In the genomic region with DNA sequence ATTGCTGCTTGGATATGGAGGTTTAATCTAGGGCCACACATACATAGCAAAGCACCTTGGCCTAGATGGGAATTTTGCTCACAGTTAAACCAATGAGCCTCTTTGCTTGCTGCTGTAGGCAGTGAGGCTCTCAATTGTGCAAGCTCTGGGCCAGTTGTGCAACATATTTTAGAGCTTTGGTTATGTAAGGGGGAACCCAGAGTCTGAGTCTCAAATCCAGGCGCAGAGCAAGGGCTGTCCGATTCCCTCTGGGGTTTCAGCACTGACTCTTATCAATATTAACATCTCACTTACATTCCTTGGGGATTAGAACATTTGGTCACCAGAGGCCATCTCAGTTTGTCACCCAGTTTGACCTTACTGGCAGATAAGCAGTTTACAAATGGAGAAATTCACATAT, we compare ENCODE assay signal across 9 mouse cellular contexts. TPM values are rescaled to one million over a fixed set of nuclear protein-coding genes. Genes with fewer than 3 reads are reported as not detected.
DNase-seq lines count a peak whose midpoint lies in the region; ATAC-seq and TF ChIP-seq lines count a peak whose summit lies in the region.
"Had no signal": no experiment of that assay in that cellular context is flagged by ENCODE, and none has a peak within 500 bp of the region (broad histone marks: within the 10 kb centered on the region; RNA-seq: fewer than 3 reads in every experiment).

No protein-coding gene starts in this region.

- no peak overlapping the region for H3K4me3 ChIP-seq in lung, embryonic 14.5 days (ENCODE audit: low read depth, low read length)
- H3K4me3 ChIP-seq in hindbrain, embryonic 14.5 days (replicated peaks; ENCODE audit: low read length): no peak overlapping the region
- no peak overlapping the region for H3K4me3 ChIP-seq in forebrain, embryonic 11.5 days (ENCODE audit: low read depth, low read length)
- H3K4me3 ChIP-seq: megakaryocyte, embryonic 14.5 days had no signal

- H3K4me1 ChIP-seq in lung, embryonic 14.5 days (ENCODE audit: insufficient read depth): peaks cover 8% of the 10 kb centered on the region; the same call in 1 of the 2 replicates
- no peaks in the 10 kb centered on the region for H3K4me1 ChIP-seq in hindbrain, embryonic 14.5 days (replicated peaks; ENCODE audit: control insufficient read depth, insufficient read depth, low read length)
- H3K4me1 ChIP-seq in forebrain, embryonic 11.5 days (replicated peaks; ENCODE audit: control insufficient read depth, insufficient read depth, low read length): no peaks in the 10 kb centered on the region

- H3K27ac ChIP-seq in lung, embryonic 14.5 days (ENCODE audit: low read depth): no peak overlapping the region
- no peak overlapping the region for H3K27ac ChIP-seq in hindbrain, embryonic 14.5 days
- H3K27ac ChIP-seq in forebrain, embryonic 11.5 days (ENCODE audit: low read depth, low read length): no peak overlapping the region

- H3K9me3 ChIP-seq in lung, embryonic 14.5 days (ENCODE audit: low read depth, low read length): no peaks in the 10 kb centered on the region
- H3K9me3 ChIP-seq in hindbrain, embryonic 14.5 days (ENCODE audit: control insufficient read depth, low read length): no peaks in the 10 kb centered on the region
- H3K9me3 ChIP-seq in forebrain, embryonic 11.5 days (ENCODE audit: control insufficient read depth, low read length): no peaks in the 10 kb centered on the region; the same call in 1 of the 2 replicates

- H3K27me3 ChIP-seq in lung, embryonic 14.5 days (ENCODE audit: insufficient read depth, low read length): no peaks in the 10 kb centered on the region
- H3K27me3 ChIP-seq in hindbrain, embryonic 14.5 days (ENCODE audit: control insufficient read depth, insufficient read depth, low read length): no peaks in the 10 kb centered on the region
- H3K27me3 ChIP-seq in forebrain, embryonic 11.5 days (ENCODE audit: control insufficient read depth, insufficient read depth, low read length): no peaks in the 10 kb centered on the region
- H3K27me3 ChIP-seq: megakaryocyte, embryonic 14.5 days had no signal

- H3K9ac ChIP-seq in lung, embryonic 14.5 days: no peak overlapping the region
- no peak overlapping the region for H3K9ac ChIP-seq in hindbrain, embryonic 14.5 days
- no peak overlapping the region for H3K9ac ChIP-seq in forebrain, embryonic 11.5 days (ENCODE audit: low read length)

- DNase-seq in urinary bladder, postnatal 25 days (ENCODE audit: low spot score): peak; percentile 47
- no peak for DNase-seq in urinary bladder, postnatal 4 days (ENCODE audit: low spot score in 2 of 2)
- peak; percentile 44 to 51 for DNase-seq in heart, adult 9 months (ENCODE audit: low spot score in 2 of 2)
- DNase-seq in lung, embryonic 14.5 days: peak; percentile 61
- no peak for DNase-seq in hindbrain, embryonic 14.5 days (ENCODE audit: low spot score)
- no peak for DNase-seq in forebrain, embryonic 11.5 days (ENCODE audit: low spot score)
- DNase-seq: cerebellum, adult 11-12 months had no signal

- WGBS in lung, embryonic 14.5 days: 48% methylated on average over 2 of the region's 2 CpGs
- 87% methylated on average over 2 of the region's 2 CpGs for WGBS in hindbrain, embryonic 14.5 days
- 79% methylated on average over 2 of the region's 2 CpGs for WGBS in forebrain, embryonic 11.5 days

- peak; percentile 32; the same call in 1 of the 2 replicates for ATAC-seq in lung, embryonic 14.5 days (ENCODE audit: insufficient read depth)
- ATAC-seq in megakaryocyte-erythroid progenitor cell, adult 5-6 weeks (replicated peaks; ENCODE audit: low FRiP score, low TSS enrichment, poor library complexity, severe bottlenecking): no peak
- no peak for ATAC-seq in hindbrain, embryonic 14.5 days (ENCODE audit: low FRiP score)
- ATAC-seq in forebrain, embryonic 11.5 days (replicated peaks; ENCODE audit: low FRiP score): no peak

- H3K36me3 ChIP-seq in lung, embryonic 14.5 days (ENCODE audit: insufficient read depth): no peaks in the 10 kb centered on the region
- no peaks in the 10 kb centered on the region for H3K36me3 ChIP-seq in hindbrain, embryonic 14.5 days (replicated peaks; ENCODE audit: control insufficient read depth, insufficient read depth)
- H3K36me3 ChIP-seq in forebrain, embryonic 11.5 days (ENCODE audit: control insufficient read depth, insufficient read depth, low read length): no peaks in the 10 kb centered on the region

- H3K4me2 ChIP-seq in lung, embryonic 14.5 days: no peak overlapping the region
- no peak overlapping the region for H3K4me2 ChIP-seq in hindbrain, embryonic 14.5 days (replicated peaks)
- no peak overlapping the region for H3K4me2 ChIP-seq in forebrain, embryonic 11.5 days (ENCODE audit: low read depth, low read length, severe bottlenecking)

- TF ChIP-seq CTCF in lung, embryonic 14.5 days (IDR thresholded peaks at IDR 0.05; ENCODE audit: low read depth): no peak

RNA-seq across cellular contexts. Expression of a gene that starts 13.3 kb away (rescaled TPM):
- 60.1 and 63.4 TPM in 2 replicates for polyA plus RNA-seq in lung, embryonic 14.5 days (2014; fragmentation: Nextera tagmentation; extraction: Ambion mirVana)
- 25.6 and 34.8 TPM in 2 replicates for total RNA-seq in megakaryocyte-erythroid progenitor cell, adult 5-6 weeks (2014; fragmentation: Nextera tagmentation)
- 28.7 and 33.1 TPM in 2 replicates for total RNA-seq in megakaryocyte-erythroid progenitor cell, adult 5-6 weeks (2017)
- 46.0 and 49.4 TPM in 2 replicates for polyA plus RNA-seq in hindbrain, embryonic 14.5 days (2014; fragmentation: Nextera tagmentation; extraction: Ambion mirVana)
- 63.8 and 66.8 TPM in 2 replicates for polyA plus RNA-seq in forebrain, embryonic 11.5 days (2014; fragmentation: Nextera tagmentation; extraction: Ambion mirVana)

Comparison
In these comparisons a context has a peak if more than half of its experiments do, and no peak if none do; other contexts are left out.
1. DNase-seq: peak in urinary bladder, postnatal 25 days (single experiment), heart, adult 9 months (2 of 2) and lung, embryonic 14.5 days (single experiment); none in urinary bladder, postnatal 4 days (0 of 2), hindbrain, embryonic 14.5 days (single experiment) and forebrain, embryonic 11.5 days (single experiment).